Mouse (Mus musculus) kidney, postnatal 25 days (tissue): ENCODE results near the gene Tmcc3.
"Not testable (repeated sequence)": the region's sequence is repeated elsewhere in the genome, so short reads cannot be mapped to it uniquely, and the experiment has no call there.

Source experiments
- DNase-seq, 2 experiments: peaks; one replicate each; pipeline ENCODE4 v3.0.0; 2021; ENCODE audit warnings: mixed read lengths in 2 of 2

Tmcc3 gene

DNA sequence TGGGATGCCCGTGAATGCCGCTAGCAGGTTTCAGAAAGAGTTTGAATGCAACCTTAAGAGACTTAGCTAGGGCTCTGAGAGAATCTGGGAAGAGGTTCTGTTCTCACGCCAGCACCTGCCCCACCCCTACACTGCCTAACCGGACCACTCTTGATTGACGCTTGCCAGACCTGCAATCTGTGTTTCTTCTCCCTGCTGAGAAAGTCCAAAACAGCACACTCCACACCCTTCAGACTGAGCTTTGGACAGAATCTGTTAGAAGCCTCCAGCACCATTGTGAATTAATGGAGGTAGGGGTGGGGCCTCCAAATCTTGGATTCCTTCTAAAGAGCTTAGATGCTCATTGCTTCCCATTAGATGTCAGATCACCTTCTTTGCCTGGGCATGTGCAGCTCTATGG lies 277.2 kb downstream of the Tmcc3 start:
- DNase-seq = no peak

DNA sequence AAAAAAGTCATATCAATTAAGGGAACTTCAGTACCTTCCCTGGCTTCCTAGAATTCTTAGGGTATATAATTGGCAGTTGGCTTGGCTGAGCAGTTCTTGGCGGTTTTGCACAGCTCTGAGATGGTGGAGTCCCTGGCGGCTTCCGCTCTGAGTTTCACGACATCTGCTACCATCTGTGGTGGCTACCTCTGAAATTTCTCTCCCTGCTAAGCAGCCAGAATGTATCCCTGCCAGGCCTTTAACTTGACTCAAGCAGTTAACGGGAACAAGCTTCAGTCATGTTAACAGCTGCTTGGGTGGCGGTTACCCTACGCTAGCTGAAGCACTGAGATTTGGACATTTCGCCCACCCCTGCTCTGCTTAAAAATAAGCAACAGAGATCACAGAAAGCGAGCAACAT lies 284.0 kb downstream of the Tmcc3 start:
- no peak for DNase-seq

DNA sequence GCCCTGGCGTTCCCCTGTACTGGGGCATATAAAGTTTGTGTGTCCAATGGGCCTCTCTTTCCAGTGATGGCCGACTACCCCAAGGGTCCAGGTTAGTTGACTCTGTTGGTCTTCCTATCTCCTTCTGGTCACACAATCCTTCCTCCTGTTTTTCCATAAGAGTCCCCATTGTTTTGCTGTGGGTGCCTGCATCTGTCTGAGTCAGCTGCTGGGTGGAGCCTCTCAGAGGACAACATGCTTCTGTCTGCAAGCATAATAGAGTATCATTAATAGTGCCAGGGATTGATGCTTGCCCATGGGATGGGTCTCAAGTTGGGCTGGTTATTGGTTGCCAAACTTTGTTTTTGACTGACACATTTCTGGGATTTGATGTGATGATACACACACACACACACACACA lies 288.1 kb downstream of the Tmcc3 start:
- not testable (repeated sequence) for DNase-seq

DNA sequence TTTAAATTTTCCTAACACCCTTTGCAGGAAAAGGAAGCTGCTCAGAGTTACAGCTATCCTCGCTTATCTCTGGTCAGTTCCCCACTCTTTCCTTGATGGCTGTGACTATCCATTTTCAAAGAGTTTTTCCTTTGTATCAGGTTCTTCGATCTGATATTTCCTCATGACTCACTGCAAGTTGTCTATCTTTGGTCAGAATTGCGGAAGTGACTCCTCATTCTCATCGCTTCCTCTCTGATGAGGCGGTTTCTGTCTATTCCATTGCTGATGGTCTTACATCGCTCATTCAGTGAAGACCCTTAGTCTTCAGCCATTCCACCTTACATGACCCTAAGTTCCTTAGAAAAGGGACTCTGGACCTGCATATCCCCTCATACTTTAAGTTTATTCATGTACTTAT lies 289.3 kb downstream of the Tmcc3 start:
- DNase-seq = no peak

DNA sequence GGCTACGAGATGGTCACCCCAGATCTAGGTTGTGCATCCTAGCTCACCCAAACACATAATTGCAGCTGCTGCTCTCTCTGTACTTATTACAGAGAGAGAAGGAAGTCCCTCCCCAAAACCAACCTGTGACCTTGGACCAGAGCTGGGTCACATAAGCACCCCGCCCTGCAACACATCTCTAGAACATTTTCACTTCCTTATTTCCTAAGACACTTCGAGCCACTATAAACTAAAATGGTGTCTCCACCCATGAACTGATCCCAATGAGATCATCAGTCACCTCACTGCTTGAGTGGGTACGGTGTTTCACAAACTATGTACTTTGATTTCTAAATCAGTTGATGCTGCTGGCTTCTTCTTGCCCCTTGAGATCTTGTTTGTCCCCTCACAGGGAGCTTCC lies 293.7 kb downstream of the Tmcc3 start:
- no peak for DNase-seq

DNA sequence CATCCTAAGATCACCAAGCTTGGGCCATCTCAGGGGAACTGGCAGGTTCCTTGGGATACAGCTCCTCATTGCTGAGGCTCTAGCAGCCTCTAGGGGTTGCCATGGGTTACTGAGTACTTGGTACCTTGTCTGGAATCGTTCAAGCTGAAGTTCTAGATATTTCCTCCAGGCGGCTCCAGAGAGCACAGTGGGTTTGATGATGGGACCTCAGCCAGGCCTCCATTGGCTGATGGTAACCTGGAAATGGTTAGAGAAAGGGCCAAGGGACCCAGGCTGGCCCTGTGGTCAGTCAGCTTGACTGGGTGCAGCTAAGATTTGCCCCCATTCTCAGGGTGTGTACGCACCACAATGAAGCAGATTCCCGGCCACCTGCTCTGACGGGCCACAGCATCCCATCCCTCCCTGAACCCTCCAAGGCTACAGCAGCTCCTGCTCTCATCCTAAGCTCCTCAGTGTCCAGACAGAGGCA lies 297.6 kb downstream of the Tmcc3 start:
- peak; percentile 81 to 83 for DNase-seq

DNA sequence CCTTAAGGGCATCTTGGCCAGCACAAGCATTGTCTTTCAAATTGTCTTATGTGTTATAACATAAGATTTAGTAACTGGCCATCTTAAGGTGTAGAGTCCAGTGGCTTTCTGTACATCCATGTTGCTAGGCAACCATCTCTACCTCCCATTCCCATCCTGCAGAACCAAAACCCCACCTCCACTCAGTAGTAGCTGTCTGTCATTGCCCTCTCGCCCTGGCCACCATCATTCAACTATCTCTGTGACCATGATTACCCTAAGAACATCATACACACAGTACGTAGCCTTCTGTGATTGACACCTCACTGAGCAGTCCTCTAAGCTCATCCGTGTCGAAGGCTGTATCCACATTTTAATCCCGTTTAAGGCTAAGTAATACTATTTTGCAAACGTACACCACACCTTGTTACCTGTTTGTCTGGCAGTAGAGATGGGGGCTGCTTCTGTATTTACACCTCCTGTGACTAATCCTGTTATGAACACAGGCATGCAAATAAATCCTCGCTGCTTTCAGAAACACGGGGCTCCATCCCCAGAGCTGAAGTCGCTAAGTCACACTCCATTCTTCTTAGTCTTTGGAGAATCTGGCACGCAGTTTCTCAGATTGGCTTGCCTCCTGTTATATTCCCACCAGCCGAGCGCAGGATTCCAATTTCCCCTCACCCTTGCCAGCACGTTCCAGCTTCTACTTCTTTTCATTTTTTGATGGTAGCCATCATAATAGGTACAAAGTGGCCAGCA lies 299.6 kb downstream of the Tmcc3 start:
- no peak for DNase-seq

DNA sequence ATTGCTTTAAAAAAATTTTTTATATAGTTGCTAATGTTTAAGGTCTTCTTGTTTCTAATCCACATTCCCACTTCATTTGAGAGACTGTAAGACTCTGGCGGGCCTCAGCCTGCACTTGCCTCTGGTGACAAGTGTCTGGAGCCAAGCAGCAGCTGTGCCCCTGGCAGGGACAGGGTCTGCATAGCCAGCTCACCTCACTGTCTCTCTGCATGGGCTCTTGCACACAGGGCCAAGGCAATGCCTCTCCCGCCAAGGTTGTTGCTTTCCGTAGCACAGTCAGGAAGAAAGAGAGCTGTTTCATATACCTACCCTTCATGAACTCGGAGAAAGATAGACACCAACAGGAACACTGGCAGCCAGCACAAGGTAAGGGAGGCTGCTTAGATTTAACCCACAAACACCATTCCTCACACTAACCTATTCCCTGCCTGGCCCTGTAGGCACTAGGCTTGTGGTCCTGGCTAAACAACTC lies 300.3 kb downstream of the Tmcc3 start:
- no peak for DNase-seq

DNA sequence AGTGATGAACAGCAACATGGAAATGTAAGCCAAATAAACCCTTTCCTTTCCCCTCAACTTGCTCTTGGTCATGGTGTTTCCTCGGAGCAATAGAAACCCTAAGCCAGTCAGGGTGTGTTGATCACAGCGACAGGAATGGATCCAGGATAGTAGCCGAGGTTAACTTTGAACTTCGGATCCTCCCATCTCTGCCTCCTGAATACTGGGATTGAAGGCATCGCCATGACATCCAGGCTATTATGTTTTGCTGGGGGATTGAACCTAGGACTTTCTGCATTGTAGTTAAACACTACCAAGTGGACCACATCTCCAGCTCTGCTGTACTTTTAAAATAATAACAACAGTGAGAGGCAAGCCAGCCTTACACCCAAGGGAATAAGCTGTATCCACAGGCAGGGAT lies 307.8 kb downstream of the Tmcc3 start:
- no peak for DNase-seq

DNA sequence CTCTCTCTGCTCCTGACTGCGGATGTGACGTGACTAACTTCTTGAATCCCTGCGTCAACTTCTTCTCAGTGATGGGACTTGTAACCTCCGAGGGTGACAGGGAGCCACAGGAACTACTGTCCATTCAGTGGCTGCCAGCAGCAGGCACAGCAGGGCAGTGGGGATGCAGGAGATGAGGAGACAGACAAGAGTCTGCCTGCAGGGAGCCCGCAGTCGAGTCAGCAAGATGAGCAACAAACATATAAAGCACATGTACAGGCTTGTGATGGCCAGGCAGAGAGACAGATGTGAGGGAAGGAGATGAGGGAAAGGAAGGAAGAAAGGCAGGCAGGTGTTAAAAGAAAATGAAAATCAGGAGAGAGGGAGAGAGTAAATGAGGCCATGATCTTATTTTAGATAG lies 308.8 kb downstream of the Tmcc3 start:
- DNase-seq = no peak

DNA sequence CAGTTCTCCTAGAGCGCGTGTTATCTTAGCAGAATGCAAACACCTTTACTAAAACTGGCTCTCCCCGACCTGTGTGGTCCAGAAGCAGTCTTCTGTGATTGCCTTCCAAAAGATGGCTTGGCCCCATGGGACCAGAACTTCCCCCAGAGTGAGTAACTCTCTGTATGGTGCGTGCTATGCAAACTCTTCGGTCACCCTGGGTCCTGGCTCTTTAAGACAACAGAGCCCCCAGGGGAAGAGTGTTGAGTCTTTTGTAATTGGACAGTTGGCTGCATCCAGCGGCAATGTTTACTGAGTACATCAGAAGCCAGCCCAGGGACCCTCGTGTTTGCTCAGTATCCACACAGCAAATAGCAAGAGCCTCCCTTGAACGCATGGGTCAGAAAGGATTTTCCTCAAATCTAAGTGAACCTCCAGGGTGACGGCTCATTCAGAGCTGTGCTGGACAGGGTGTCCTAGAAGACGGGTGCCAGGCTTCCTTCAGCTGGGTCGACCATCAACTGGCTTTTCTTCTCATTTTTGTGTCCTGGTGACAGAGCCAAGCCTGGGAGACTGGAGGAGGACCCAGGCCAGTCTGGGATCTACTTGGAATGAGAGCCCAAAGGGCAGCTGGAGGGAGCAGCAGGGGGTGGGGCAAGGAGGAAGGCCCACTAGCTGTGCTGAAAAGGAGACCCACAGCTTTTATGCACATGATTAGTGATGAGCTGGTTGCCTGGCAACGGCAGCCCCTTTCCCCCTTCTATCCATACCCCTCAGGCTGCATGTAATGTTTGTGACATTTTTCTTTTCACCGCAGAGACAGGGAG lies 309.9 kb downstream of the Tmcc3 start:
- no peak for DNase-seq

DNA sequence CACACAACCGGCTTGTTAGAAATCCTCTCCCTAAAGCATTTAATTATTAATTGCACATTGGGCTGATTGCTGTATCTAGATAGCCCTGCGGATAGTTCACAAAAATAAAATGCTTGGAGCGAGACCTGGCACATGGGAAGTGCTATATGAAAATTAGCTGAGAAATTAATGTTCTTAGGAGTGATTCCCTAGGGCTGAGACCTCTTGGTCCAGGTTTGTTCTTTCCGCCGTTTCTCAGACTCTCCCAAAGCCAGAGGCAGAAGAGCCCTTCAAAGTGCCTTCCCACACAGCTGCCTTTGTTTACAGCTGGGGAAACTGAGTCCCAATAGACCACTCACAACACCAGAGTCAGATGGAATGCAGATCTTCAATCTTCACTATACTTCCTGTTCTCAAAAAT lies 310.5 kb downstream of the Tmcc3 start:
- no peak for DNase-seq

DNA sequence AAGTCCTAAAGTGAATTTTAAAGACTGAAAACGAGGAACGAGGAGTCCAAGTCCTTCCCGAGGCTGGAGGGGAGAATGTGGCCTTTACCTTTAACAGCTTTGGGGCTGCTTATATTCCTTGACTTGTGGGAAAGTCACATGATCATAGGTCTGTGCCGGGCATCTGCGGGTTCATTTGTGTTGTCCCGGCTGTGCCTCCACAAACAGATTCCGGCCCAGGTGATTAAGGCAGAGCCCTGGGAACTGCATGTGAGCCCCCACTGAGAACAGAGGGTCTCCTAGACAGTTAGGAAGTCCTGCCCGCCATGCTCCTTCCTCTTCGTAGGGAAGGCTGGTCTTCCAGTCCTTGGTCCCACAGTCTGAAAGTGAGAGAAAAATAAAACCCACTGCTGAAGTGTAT lies 311.1 kb downstream of the Tmcc3 start:
- no peak for DNase-seq

DNA sequence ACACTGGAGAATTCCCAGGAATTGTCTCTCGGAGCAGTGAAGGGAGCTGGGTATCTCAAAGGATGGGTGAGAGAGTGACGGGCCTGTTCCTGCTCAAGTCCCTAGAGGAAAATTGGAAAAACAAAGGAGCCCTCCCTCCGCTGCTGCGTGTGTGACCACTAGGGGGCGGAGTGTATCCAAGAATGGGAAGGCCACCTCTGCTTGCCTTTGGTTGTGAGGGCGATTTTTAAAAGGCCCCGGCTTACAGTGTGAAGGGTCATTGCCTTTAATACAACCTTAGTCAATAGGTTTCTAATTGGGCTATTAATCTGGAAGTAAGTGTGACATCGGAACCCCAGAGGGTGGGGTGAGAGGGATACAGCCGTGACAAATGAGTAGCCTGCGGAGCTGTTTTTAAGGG lies 311.9 kb downstream of the Tmcc3 start:
- peak; percentile 75 to 86 for DNase-seq

DNA sequence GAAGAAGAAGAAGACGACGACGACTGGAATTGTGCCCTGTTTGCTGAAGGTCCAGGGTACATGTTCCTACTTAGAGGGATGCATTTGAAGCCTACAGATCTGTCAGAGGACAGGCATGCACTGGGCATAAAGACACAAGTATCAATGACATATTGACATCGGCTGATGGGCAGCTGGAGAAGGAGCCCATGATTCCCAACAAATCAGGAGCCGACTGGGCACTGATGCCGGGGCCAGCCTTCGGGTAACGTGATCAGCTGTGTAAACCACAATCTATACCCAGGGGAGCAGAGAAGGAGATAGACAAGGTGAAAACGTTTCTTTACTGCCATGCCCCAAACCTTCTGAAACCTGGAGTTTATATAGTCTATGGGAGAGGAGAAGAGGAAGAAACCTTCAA lies 313.3 kb downstream of the Tmcc3 start:
- DNase-seq = no peak

DNA sequence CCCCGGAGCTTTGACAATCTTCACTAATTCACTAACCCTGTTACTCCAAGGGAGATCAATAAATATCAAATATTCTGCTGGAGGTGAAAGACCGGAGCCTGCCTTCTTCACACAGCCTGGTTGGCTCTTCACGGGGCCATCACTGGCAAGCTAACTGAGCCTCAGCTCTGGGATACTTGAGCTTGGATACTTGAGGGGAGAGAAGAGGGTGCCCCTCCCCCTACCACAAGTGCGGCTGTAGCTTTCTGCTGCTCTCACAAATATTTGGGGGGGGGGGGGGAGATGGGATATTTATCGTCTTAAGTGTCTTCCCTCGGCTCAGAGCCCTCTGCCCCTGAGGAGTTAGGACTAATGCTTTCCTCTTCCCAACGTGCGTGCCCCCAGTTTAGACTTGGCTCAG lies 313.9 kb downstream of the Tmcc3 start:
- no peak for DNase-seq

DNA sequence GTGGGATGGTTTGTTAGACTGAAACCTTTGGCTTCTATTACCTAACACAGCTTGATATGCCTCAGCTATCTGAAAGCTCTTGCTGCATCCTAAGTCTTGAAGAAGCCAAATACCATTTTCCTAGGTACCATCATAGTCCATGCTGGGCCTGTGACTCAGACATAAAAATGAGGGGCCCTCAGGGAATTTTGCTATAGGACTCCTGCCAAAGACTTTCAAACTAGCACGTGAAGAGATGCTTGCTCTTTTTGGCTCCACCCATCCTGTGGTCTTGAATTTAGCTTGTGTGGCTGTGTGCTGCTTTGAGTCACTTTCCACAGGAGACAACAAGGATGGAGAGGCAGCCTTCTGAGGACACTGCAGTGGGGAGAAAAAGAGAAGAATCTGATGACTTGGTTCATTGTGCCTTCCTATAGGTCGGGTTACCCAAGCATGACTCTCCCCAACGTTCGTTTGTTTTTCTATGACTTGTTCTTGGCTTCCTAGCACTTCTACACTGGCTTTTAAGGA lies 319.1 kb downstream of the Tmcc3 start:
- DNase-seq = no peak

DNA sequence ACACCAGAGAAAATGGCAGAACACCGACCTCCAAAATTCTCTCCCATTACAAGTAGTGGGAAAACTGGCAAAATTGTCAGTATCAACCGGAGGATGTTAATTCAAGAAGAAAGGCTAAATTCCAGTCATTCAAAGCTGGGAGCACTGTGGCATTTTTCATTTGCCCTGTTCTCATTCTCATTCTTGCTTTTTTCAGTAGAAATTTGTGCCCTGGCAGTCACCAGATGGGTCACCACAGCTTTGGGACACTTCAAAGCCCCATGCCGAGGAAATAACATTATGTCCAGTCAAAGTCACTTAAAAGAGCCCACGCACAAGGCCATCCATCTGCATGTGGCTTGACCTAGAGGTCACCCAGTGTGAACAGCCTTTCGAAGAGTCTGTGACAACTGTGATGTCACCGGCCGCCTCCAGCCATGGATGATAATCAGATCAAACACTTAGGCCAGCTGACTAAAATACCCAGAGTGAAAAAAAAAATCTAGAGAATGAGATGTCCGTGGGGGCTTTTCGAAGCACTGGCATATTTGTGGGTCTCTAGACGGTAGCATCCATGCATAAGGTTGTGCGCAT lies 319.9 kb downstream of the Tmcc3 start:
- no peak for DNase-seq

DNA sequence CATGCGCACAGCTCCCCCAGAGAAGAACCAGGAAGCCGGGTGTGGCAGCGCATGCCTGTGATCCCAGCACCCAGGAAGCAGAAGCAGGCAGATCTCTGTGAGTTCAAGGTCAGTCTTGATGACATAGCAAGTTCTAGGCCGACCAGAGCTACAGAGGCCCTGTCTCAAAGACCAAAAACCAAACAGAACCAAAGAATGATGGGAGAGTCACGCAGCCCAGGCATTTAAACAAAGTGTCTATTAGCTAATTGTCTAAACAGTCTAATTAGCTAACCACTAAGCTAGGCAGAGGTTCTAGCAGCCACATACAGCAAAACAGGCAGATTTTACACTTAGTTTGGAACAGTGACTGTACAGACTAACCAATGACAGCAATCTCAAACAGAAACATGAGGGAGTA lies 320.5 kb downstream of the Tmcc3 start:
- DNase-seq = no peak

DNA sequence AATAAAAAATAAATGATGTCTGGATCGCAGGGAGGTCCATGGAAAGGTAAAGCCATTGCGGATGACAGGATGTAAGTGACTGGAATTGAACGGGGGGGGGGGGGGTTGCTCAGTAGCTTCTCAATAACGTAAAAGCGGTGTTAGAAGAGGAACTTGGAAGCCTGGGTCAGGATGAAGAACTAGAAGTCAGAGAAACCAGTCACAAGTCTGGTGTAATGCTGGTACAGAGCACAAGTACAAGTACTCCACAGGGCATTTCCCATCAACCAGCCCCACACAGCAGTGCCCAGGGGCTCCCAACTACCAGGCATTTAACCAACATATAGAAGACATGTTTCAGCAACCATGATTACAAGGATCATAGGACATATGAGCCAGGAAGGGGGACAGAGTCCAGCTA lies 326.9 kb downstream of the Tmcc3 start:
- no peak for DNase-seq

DNA sequence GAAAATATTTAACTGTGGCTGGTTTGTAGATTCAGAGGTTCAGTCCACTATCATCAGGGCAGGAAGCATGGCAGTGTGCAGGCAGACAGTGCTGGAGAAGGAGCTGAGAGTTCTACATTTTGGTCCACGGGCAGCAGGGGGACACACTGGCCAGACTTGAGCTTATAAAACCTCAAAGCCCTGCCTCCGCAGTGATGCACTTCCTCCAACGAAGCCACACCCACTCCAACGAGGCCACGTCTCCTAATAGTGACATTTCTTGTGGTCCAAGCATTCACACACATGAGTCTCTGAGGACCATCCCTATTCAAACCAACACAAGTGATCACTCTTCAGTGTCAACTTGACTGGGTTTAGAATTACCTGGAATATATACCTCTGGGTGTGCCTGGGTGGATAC lies 327.5 kb downstream of the Tmcc3 start:
- DNase-seq = no peak

DNA sequence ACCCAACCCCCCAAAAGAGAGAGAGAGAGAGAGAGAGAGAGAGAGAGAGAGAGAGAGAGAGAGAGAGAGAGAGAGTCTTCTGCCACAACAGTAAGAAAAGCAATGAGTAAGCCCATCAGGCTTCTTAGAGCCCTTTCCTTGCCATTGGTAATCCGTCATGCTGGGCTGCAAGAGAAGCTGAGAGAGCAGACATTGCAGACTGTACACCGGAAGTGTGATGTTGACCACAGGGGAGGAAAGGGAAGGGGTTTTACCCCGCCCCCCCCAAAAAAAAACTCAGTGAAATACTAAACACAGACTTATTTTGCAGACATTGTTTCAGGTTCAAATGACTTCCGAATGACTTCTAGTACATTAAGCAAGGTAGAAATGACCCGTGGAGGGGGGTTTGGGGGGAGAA lies 328.3 kb downstream of the Tmcc3 start:
- no peak for DNase-seq
